19 mouse cellular contexts compared by ENCODE assay signal in the genomic region with DNA sequence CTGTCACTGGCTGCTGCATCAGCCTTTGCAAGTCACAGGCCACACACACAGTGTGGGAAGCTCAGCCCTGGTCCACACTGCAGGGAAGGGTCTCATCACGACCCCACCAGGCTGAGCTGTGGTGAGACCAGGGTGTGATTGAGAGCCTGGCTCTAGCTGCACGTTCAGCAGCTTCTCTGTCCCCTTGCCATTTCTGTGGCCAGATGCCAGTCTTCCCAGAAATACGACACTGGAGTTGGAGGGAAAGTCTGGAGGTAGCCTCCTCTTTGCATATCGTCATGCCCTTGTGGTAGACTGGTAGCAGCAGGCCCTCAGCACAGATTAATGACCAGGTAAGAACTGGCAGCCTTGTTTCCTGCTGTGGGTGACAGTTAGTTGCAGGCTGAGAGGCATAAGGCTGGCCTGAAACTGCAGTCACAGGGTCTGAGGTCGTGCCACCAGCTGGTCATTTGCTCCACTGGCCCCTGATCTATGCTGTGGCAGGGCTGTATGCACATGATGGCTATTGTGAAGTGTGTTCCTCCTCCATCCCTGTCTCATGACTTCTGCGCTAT. TPM values are rescaled to one million over a fixed set of nuclear protein-coding genes. Genes with fewer than 3 reads are reported as not detected.
DNase-seq lines count a peak whose midpoint lies in the region; ATAC-seq and TF ChIP-seq lines count a peak whose summit lies in the region.
"Had no signal": no experiment of that assay in that cellular context is flagged by ENCODE, and none has a peak within 500 bp of the region (broad histone marks: within the 10 kb centered on the region; RNA-seq: fewer than 3 reads in every experiment).

No protein-coding gene starts in this region.

- peak; percentile 49 to 57 for DNase-seq in cerebellum, adult 18-20 months
- DNase-seq in cerebellum, adult 8-10 months: no peak
- peak; percentile 28 to 33 for DNase-seq in heart, postnatal 10 days
- DNase-seq in limb, embryonic 10.5 days (ENCODE audit: low spot score): no peak
- peak; percentile 34 for DNase-seq in hindbrain, postnatal 0 days (ENCODE audit: low spot score)
- DNase-seq in urinary bladder, postnatal 4 days (ENCODE audit: low spot score in 2 of 2): no peak
- DNase-seq: gastrocnemius, postnatal 25 days; liver, embryonic 13.5 days; spleen, adult 18-20 months; thymus, postnatal 36 days had no signal

- no peak for ATAC-seq in heart, embryonic 12.5 days (ENCODE audit: insufficient number of reproducible peaks, low FRiP score)
- ATAC-seq in limb, embryonic 13.5 days (ENCODE audit: low FRiP score, low read depth): no peak
- no peak for ATAC-seq in hindbrain, postnatal 0 days
- ATAC-seq: activated CD4-positive, CD25-positive, alpha-beta regulatory T cell, adult 4 months; lung, postnatal 0 days had no signal

- no peak overlapping the region for H3K4me2 ChIP-seq in heart, embryonic 12.5 days
- no peak overlapping the region for H3K4me2 ChIP-seq in limb, embryonic 13.5 days (replicated peaks)
- H3K4me2 ChIP-seq in hindbrain, postnatal 0 days (ENCODE audit: low read depth, low read length): no peak overlapping the region
- H3K4me2 ChIP-seq: embryonic facial prominence, embryonic 13.5 days; heart, embryonic 11.5 days; liver, embryonic 13.5 days had no signal

- H3K4me1 ChIP-seq in heart, embryonic 12.5 days (replicated peaks): peaks cover 2% of the 10 kb centered on the region; the same call in 1 of the 2 replicates
- no peaks in the 10 kb centered on the region for H3K4me1 ChIP-seq in limb, embryonic 13.5 days
- no peaks in the 10 kb centered on the region for H3K4me1 ChIP-seq in limb, embryonic 10.5 days
- peaks cover 28% of the 10 kb centered on the region for H3K4me1 ChIP-seq in hindbrain, postnatal 0 days (ENCODE audit: insufficient read depth, low read length)
- H3K4me1 ChIP-seq: embryonic facial prominence, embryonic 13.5 days had no signal

- H3K36me3 ChIP-seq in heart, embryonic 12.5 days: peaks cover 91% of the 10 kb centered on the region
- H3K36me3 ChIP-seq in limb, embryonic 13.5 days: peaks cover 96% of the 10 kb centered on the region
- peaks cover 95% of the 10 kb centered on the region for H3K36me3 ChIP-seq in limb, embryonic 10.5 days
- peaks cover 37% of the 10 kb centered on the region for H3K36me3 ChIP-seq in hindbrain, postnatal 0 days (ENCODE audit: insufficient read depth, low read length)

- H3K27me3 ChIP-seq in heart, embryonic 12.5 days (replicated peaks): no peaks in the 10 kb centered on the region
- no peaks in the 10 kb centered on the region for H3K27me3 ChIP-seq in limb, embryonic 13.5 days
- no peaks in the 10 kb centered on the region for H3K27me3 ChIP-seq in limb, embryonic 10.5 days (ENCODE audit: low read depth, poor library complexity, severe bottlenecking)
- H3K27me3 ChIP-seq in hindbrain, postnatal 0 days (ENCODE audit: insufficient read depth, low read length): no peaks in the 10 kb centered on the region
- H3K27me3 ChIP-seq: CH12.LX; embryonic facial prominence, embryonic 13.5 days; liver, embryonic 13.5 days; megakaryocyte, embryonic 14.5 days had no signal

- no peak overlapping the region for H3K9ac ChIP-seq in heart, embryonic 12.5 days
- H3K9ac ChIP-seq in limb, embryonic 13.5 days: peak overlapping the region; percentile 35; the same call in 1 of the 2 replicates
- H3K9ac ChIP-seq in hindbrain, postnatal 0 days (replicated peaks; ENCODE audit: low read length): no peak overlapping the region
- H3K9ac ChIP-seq: embryonic facial prominence, embryonic 13.5 days; liver, embryonic 13.5 days had no signal

- no peak for TF ChIP-seq CTCF in hindbrain, postnatal 0 days (IDR thresholded peaks at IDR 0.05; ENCODE audit: low read depth)

- no peak overlapping the region for H3K4me3 ChIP-seq in heart, embryonic 12.5 days
- no peak overlapping the region for H3K4me3 ChIP-seq in limb, embryonic 13.5 days
- H3K4me3 ChIP-seq in limb, embryonic 10.5 days: no peak overlapping the region
- no peak overlapping the region for H3K4me3 ChIP-seq in hindbrain, postnatal 0 days (ENCODE audit: low read length)
- H3K4me3 ChIP-seq: embryonic facial prominence, embryonic 13.5 days; left cerebral cortex, adult 2 months; liver, embryonic 13.5 days; megakaryocyte, embryonic 14.5 days had no signal

- WGBS in heart, embryonic 12.5 days: 81% methylated on average over 6 of the region's 6 CpGs
- WGBS in limb, embryonic 13.5 days: 67% methylated on average over 6 of the region's 6 CpGs
- 73% methylated on average over 6 of the region's 6 CpGs for WGBS in limb, embryonic 10.5 days
- WGBS in hindbrain, postnatal 0 days: 50% methylated on average over 6 of the region's 6 CpGs

- H3K9me3 ChIP-seq in heart, embryonic 12.5 days (replicated peaks): no peaks in the 10 kb centered on the region
- no peaks in the 10 kb centered on the region for H3K9me3 ChIP-seq in limb, embryonic 13.5 days
- H3K9me3 ChIP-seq in limb, embryonic 10.5 days (replicated peaks): no peaks in the 10 kb centered on the region
- H3K9me3 ChIP-seq in hindbrain, postnatal 0 days (ENCODE audit: low read length): no peaks in the 10 kb centered on the region
- H3K9me3 ChIP-seq: embryonic facial prominence, embryonic 13.5 days; liver, embryonic 13.5 days; megakaryocyte, embryonic 14.5 days had no signal

- intact Hi-C loops in heart, postnatal 10 days (cut with DNase I): no loop called here

- H3K27ac ChIP-seq in heart, embryonic 12.5 days (ENCODE audit: poor library complexity, severe bottlenecking): no peak overlapping the region
- H3K27ac ChIP-seq in limb, embryonic 13.5 days: no peak overlapping the region
- H3K27ac ChIP-seq in limb, embryonic 10.5 days: no peak overlapping the region
- peak overlapping the region; percentile 75 for H3K27ac ChIP-seq in hindbrain, postnatal 0 days
- H3K27ac ChIP-seq: embryonic facial prominence, embryonic 13.5 days; liver, embryonic 13.5 days had no signal

RNA-seq across cellular contexts. Expression of gene Kdm4b, which starts 53.5 kb away (rescaled TPM):
- total RNA-seq in heart, postnatal 10 days (2021): 10 to 100 TPM; 42.4 to 44.9 TPM
- 34.3 and 37.1 TPM in 2 replicates for polyA plus RNA-seq in heart, embryonic 12.5 days (2016; fragmentation: Nextera tagmentation; extraction: Ambion mirVana)
- polyA plus RNA-seq in limb, embryonic 13.5 days (2015; fragmentation: Nextera tagmentation; extraction: Ambion mirVana): 40.1 and 43.2 TPM in 2 replicates
- polyA plus RNA-seq in limb, embryonic 10.5 days (2016; fragmentation: Nextera tagmentation; extraction: Ambion mirVana): 37.7 and 46.8 TPM in 2 replicates
- 137 and 144 TPM in 2 replicates for total RNA-seq in hindbrain, postnatal 0 days (2014; rRNA removed)
- polyA plus RNA-seq in hindbrain, postnatal 0 days (2015; fragmentation: Nextera tagmentation; extraction: Ambion mirVana): 42.5 and 42.6 TPM in 2 replicates

Comparison
In these comparisons a context has a peak if more than half of its experiments do, and no peak if none do; other contexts are left out.
1. DNase-seq: peak in cerebellum, adult 18-20 months (2 of 2), heart, postnatal 10 days (2 of 2) and hindbrain, postnatal 0 days (single experiment); none in cerebellum, adult 8-10 months (single experiment), limb, embryonic 10.5 days (single experiment) and urinary bladder, postnatal 4 days (0 of 2).